Mouse (Mus musculus) frontal cortex, postnatal 10 days (tissue): ENCODE data around the gene Stox1.

Experiments
- DNase-seq, 2 experiments: peaks; one replicate each; pipeline ENCODE4 v3.0.0; 2022; ENCODE audit warnings: low spot score in 2 of 2, mixed read lengths in 1 of 2

The Stox1 gene

GRCm38 (mm10) chr10:62668043-62668442, 57.9 kb downstream of the Stox1 start:
- no peak for DNase-seq

- DNase-seq = no peak
Measured at GRCm38 (mm10) chr10:62664963-62665590, 60.9 kb downstream of the Stox1 start.

DNA sequence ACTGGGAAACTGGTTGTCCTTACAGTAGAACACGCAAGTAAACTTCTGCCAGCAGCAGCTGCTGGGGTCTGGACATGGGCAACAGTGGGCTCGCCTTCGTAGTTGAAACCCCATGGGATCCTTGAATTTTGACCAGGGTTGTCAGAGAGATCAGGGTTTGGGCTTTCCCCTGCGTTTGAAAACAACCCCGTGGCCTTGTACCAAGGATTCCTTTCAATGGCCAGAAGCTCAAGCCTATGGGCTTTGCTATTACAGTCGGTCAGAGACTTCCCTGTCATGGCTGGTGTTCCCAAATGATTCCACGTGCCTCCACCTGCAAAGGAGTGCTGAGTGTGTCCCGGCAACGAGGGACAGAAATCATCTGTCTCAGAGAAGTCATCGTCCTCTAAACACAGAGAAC, 61.8 kb downstream of the Stox1 start:
- no peak for DNase-seq

GRCm38 (mm10) chr10:62656711-62657110, 69.2 kb downstream of the Stox1 start:
- DNase-seq = no peak

GRCm38 (mm10) chr10:62651961-62652360, 74.0 kb downstream of the Stox1 start:
- DNase-seq = no peak

GRCm38 (mm10) chr10:62650881-62651810, 74.8 kb downstream of the Stox1 start, which contains the start of gene Ddx50:
Gene Ddx50, minus strand, starts transcription at chr10:62651218.
- DNase-seq = peak; percentile 100

DNA sequence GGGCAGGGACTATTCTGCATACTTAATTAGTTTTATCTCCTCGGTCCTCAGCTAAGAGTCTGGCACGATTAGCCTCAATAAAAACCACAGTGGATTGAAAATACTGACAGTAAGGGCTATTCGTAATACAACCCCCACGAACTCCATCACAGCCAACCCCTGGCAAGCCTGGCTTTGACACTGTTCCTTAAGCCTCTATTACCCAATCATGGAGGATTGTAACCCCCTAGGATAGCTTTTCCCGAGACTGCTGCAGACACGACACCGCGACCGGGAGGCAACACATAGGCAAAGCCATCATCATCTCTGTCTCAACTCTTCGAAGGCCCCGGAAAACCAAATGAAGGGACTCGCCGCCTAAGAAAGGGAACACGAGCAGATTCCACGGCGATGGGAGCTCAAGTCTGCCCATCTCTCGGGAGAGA, 75.6 kb downstream of the Stox1 start:
- no peak for DNase-seq
